Mouse (Mus musculus) 416B (cell line): ENCODE results near the gene Trim41.
A peak's percentile ranks its signal among the peaks of the same experiment; 100 is the strongest.

Source experiments
- DNase-seq: peaks from one replicate; pipeline ENCODE4 v3.0.0; 2011; ENCODE audit warnings: low read depth

Trim41 gene

DNA sequence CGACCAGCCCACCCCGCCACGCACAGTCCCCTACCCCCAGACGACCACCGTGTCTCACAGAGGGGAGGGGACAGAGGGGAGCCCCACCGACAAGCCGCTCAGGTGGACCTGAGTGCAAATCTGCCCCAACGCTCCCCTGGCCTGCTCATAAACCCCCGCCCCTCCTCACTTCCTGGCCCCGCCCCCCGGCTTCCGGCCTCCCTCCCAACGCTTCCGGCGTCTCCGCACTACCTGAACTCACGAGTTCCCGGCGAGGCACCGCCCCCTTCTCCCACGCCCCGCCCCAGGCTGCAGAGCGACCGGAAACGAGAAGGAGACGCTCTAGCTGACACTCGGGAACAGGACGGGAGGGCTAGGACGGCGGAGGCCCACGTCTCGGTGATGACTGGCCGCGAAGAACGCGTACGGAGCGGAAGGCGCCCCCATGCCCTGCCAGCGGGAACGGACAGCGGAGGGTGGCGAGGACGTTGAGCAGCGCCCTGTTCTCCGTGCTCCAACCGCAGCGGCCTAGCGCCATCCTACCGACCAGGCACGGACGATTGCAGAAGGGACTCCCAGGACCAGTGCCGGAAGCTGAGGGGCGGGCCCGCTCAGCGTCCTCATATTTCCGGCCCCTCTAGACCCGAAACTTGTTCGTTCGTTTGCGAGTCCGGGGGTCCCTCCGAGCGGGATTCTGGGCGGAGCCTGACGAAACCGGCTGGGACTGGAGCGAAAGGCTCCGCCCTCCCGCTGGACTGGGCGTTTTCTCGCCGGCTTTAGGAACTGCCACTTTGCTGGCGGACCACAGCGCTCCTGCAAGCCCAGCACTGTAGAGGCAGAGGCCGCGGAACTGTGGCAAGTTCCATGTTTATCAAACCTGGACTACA lies at the start of gene Trim41:
Gene Trim41, minus strand, starts transcription at position 554 of the 866 bp plus-strand sequence.
- DNase-seq, result peak; percentile 99

DNA sequence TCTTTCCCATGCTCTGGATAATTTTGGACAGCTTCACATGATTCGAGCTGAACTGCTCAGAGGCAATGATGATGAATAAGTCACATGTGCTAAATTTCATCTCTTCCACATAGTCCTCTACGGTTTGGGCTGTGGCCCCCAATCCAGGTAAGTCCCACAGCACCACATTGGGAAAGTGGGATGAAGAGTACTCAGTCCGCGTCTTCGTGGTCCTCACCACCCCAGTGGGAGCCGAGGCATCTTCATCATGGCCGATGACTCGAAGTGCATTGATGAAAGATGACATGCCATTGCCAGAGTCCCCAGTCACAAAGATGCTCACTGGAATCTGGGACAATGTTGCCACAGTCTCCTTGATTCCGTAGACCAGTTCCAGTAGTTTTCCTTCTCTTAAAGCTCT lies 49.3 kb upstream of the Trim41 start:
- no peak for DNase-seq

GRCm38 (mm10) chr11:48863808-48864207 lies 46.7 kb upstream of the Trim41 start:
- DNase-seq, result no peak

DNA sequence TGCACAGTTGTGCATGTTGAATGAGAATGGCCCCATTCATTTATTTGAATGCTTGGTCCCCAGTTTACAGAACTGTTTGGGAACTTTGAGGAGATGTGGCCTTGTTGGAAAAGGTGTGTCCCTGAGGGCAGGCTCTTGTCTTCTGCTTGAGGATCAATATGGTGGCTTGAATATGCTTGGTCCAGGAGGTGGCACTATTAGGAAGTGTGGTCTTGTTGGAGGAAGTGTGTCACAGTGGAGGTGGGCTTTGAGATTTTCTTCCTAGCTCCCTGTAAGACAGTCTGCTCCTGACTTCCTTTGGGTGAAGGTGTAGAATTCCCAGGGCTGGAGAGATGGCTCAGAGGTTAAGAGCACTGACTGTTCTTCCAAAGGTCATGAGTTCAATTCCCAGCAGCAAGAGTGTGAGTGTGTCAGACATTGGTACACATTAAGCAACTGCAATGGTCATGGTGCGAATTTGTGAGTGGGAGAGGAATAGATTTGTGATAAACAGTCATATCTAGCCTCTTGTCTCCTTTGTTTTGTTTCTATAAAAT lies 45.7 kb upstream of the Trim41 start:
- DNase-seq, result peak; percentile 49

DNA sequence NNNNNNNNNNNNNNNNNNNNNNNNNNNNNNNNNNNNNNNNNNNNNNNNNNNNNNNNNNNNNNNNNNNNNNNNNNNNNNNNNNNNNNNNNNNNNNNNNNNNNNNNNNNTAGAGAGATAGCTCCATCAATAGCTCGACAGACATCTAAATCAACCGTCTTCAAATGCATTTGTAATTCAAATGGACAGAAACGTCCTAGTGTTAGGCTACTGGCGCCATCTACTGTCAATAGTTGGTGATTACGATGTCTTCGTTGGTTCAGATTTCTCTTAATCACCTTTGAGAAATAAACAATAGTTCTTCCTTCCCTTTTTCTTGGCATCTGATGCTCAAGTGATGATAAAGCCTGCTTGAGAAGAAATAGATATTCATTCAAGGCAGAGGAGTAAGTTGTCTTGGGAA lies 41.9 kb upstream of the Trim41 start:
- DNase-seq, result peak; percentile 89

- DNase-seq, result peak; percentile 94
These were observed 36.5 kb upstream of the Trim41 start for GRCm38 (mm10) chr11:48853474-48854180.

DNA sequence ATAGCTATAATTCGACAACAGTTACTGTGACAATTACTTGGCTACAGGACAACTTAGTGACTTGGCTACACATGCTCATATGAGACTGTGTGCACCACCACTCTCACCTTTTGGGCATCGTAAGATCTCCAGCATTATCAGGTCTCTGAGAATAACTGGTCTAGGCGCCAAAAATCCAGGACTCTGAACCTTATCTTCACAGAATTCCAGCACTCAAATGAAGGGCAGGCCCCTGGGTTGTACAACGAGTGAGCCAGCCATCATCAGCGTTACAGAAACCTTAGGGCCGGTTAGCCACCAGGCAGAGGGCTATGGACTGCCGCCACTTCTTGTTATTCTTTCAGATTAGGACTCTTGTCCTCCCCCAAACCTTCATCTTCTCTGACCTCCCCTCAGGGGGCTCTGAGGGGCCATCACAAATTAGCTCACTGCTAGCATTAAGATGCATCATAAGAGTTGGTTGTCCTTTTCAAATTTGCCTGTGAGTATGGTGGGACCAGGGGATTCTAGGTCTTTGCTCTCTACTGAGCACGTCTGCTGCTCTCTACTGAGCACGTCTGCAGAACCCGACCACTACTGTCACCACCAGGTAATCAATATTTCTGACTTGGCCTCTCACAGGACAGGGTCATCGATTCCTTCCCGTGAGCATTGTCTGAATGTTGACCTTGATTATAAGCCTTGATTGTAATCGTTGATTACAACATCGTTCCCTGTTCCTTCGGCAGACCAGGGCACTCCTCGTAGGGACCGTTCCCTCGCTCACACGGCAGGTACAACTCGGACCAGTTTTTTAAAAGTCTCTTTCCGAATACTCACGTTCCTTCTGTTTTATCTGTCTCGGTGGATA lies 35.7 kb upstream of the Trim41 start:
- no peak for DNase-seq

DNA sequence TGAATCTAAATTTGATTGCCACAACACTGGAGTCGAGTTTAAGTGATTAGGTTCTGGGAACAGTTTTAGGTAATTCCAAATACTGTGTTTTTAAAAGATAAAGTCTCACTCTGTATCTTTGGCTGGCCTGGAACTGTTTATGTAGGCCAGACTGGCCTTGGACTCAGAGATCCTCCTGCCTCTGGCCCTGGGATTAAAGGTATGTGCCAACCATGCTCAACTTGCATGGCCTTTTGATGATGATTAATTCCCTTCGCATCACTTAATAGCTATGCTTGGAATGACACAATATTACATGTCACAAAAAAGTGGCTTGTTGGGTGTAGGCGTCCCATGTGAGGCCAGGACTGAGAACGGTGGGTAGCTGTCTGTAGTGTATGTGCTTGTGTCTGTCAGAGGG lies 35.0 kb upstream of the Trim41 start:
- DNase-seq, result no peak

- peak; percentile 83 for DNase-seq
These were observed 34.3 kb upstream of the Trim41 start for GRCm38 (mm10) chr11:48851270-48851995.

DNA sequence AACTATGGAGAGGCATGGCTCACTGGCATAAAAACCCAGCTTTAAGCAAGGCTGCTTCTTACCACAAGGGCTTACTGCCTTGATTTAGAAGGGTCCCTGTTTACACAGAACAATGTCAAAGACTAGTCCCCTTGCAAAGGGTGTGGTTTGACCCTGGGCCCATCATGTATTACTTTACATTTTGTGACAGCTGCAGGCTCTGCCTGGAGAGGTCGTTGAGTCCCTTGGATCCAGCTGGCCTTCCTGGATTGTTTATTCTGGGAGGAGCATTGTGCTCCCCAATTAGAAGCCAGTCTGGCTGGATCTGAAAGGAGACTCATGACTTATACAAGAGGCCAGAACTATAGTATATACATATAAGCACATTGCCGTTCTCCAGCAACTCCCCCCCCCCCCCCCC lies 33.1 kb upstream of the Trim41 start:
- no peak for DNase-seq

DNA sequence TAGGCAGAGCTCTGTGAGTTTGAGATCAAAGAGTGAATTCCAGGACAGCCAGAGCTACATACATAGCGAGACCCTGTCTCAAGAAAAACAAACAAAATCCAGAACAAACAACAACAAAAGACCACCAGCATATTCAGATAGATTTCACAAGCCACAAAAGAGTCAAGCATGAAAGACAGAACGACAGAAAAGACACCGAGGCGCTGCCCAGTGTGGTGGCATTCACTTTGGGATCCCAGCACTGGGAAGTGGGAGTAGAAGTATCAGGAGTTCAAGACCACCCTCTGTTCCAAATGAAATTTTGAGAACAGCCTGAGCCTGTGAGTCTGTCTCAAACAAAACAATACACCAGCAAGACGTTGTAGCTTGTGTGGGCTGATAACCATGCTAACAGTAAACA lies 29.7 kb upstream of the Trim41 start:
- DNase-seq, result no peak

DNA sequence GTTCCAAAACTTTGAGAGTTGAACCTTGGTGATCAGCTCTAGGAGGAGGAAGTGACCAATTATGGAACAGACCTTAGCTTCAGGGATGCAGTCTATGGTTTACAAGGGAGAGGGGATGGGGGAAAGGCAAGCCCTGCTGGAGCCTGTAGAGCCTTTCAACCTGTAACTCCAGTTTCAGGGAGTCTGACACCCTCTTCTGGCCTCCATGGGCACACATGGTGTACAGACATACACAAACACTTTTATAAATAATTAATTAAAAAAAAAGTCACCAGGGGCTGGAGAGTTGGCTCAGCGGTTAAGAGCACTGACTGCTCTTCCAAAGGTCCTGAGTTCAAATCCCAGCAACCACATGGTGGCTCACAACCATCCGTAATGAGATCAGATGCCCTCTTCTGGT lies 29.2 kb upstream of the Trim41 start:
- DNase-seq, result peak; percentile 60

DNA sequence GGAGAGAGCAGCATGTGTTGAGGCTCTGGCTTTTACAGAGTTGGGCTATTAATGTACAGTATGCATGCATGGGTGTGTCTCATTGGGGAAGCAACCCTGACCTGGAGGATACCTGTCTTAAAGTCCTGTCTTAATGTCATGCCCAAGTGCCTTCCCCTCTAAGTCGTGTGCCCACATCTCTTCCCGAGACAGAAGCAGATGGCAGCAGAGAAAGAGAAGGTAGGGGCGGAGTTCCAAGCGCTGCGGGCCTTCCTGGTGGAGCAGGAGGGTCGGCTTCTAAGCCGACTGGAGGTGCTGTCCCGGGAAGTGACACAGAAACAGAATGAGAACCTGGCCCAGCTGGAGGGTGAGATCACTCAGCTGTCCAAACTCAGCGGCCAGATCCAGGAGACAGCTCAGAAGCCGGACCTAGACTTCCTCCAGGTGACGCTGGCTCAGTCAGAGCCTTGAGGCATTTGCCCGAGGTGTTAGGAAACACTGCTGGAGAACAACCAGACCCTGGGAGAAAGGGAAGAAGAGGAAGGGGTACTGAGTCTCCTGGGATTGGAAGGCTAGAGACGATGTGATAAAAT lies 28.2 kb upstream of the Trim41 start:
- DNase-seq, result no peak

- DNase-seq, result no peak
These were observed 27.2 kb upstream of the Trim41 start for GRCm38 (mm10) chr11:48844309-48844708.

GRCm38 (mm10) chr11:48843202-48843601 lies 26.0 kb upstream of the Trim41 start:
- no peak for DNase-seq

DNA sequence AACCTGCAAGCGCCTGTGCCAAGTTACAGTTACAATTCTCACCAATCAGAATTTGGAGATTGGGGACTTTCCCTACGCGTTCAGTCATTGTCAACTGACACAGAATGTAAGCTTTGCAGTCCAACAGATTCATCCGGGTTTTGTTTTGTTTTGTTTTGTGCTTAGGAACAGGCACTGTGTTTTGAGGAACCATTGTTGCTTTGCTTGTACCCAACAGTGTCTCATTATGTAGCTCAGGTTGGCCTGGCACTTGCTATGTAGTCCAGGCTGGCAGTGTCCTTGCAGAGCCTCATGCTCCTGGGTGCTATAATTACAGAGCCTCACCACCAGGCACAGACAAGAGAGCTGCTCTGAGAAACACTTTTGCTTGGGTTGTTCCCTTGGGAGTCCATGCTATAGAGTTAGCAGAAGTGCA lies 25.2 kb upstream of the Trim41 start:
- DNase-seq, result no peak

GRCm38 (mm10) chr11:48841213-48841612 lies 24.1 kb upstream of the Trim41 start:
- DNase-seq, result no peak

DNA sequence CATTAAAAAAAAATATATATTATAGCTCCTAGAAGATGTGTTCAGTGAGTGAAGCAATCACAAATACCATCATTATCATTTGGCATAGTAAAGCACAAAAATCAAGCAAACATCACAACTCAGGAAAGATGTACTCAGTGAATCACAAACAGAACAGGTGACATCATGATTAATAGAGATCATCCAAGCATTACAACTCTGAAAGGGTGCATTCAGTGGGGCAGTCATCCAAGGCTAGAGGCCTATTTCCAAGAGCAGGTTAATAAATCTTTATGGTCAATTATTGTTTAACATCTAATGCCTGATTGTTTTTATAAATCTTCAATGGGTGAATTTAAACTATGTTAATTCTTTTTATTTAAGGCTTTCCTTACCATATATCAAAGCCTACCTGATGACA lies 23.7 kb upstream of the Trim41 start:
- DNase-seq, result no peak

- DNase-seq, result no peak
These were observed 21.9 kb upstream of the Trim41 start for GRCm38 (mm10) chr11:48838879-48839680.

- peak; percentile 92 for DNase-seq
These were observed 21.1 kb upstream of the Trim41 start for GRCm38 (mm10) chr11:48838181-48838797.
